ENCODE assay signal across 8 mouse cellular contexts in the genomic region with DNA sequence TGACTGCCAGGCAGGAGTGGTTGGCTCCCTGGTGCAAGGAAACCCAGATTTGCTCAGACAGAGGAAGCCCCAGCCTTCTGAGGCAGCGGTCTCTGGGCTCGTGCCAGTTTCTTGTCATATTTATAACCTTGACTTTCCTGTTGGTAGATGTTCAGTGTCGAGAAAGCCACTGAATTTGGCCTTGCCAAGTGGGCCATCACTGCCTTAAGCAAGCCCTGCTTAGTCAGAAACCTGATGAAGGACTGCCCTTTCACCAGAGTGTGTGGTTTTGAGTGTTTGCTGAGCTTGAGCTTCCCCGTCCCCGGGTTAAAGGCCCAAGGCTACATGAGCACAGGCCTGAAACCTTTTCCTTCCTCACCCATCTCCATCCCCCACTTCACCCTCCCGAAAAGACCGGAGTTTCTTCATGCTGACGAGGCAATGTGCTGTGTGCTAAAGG.
DNase-seq lines count a peak whose midpoint lies in the region; ATAC-seq and TF ChIP-seq lines count a peak whose summit lies in the region.

No protein-coding gene starts in this region.

- no peaks in the 10 kb centered on the region for H3K79me2 ChIP-seq in CH12.LX (replicated peaks; ENCODE audit: control insufficient read depth, extremely low read depth, insufficient read depth, poor library complexity, severe bottlenecking)
- no peaks in the 10 kb centered on the region for H3K79me2 ChIP-seq in macrophage (ENCODE audit: inconsistent target)

- 5% methylated on average over 8 of the region's 8 CpGs for WGBS in macrophage (ENCODE audit: missing documents)
- 88% methylated on average over 8 of the region's 8 CpGs for WGBS in midbrain, embryonic 16.5 days

- peaks cover 5 to 24% of the 10 kb centered on the region in 2 experiments; a peak in 3 of 4 replicates for H3K4me1 ChIP-seq in CH12.LX (ENCODE audit: control insufficient read depth in 1 of 2, insufficient read depth in 2 of 2)
- H3K4me1 ChIP-seq in midbrain, embryonic 16.5 days (ENCODE audit: control insufficient read depth, insufficient read depth, low read length): no peaks in the 10 kb centered on the region

- ATAC-seq in midbrain, embryonic 16.5 days: no peak

- in situ Hi-C loops in CH12.LX (cut with MboI; ENCODE audit: low pct_ligation_motif_present, low pct_unique_long_range_greater_than_20kb, low sequenced_read_pairs): no loop called here

- no peak for TF ChIP-seq CTCF in CH12.LX (conservative IDR thresholded peaks at IDR 0.05 in 1 of 2, IDR thresholded peaks at IDR 0.05 in 1 of 2; ENCODE audit: low read depth in 2 of 2, low read length in 2 of 2)

- dilution Hi-C loops in CH12.LX (cut with MboI; ENCODE audit: extremely low pct_ligation_motif_present, extremely low pct_unique_long_range_greater_than_20kb, low sequenced_read_pairs): no loop called here

- no peak overlapping the region for H3K9ac ChIP-seq in CH12.LX (ENCODE audit: insufficient read depth, low read depth)
- no peak overlapping the region for H3K9ac ChIP-seq in midbrain, embryonic 16.5 days (ENCODE audit: low read depth, low read length)

- H3K27me3 ChIP-seq in CH12.LX (replicated peaks): no peaks in the 10 kb centered on the region
- no peaks in the 10 kb centered on the region for H3K27me3 ChIP-seq in midbrain, embryonic 16.5 days (ENCODE audit: control insufficient read depth, insufficient read depth, low read depth, low read length)

- H3K9me3 ChIP-seq in CH12.LX (replicated peaks; ENCODE audit: low read length): no peaks in the 10 kb centered on the region
- H3K9me3 ChIP-seq in midbrain, embryonic 16.5 days (replicated peaks; ENCODE audit: control insufficient read depth, low read length, poor library complexity, severe bottlenecking): no peaks in the 10 kb centered on the region

- H3K36me3 ChIP-seq in CH12.LX (replicated peaks in 1 of 2; ENCODE audit: control insufficient read depth in 1 of 2, insufficient read depth in 1 of 2, low read length in 1 of 2) (peaks cover 23 to 75% of the 10 kb centered on the region in 2 experiments), macrophage (ENCODE audit: inconsistent target) (peaks cover 8% of the 10 kb centered on the region; the same call in 1 of the 2 replicates)
- no peaks in the 10 kb centered on the region for H3K36me3 ChIP-seq in midbrain, embryonic 16.5 days (ENCODE audit: control insufficient read depth, insufficient read depth, low read length)

- no peak for TF ChIP-seq POLR2A in CH12.LX (IDR thresholded peaks at IDR 0.05; ENCODE audit: low read depth, low read length)

- H3K27ac ChIP-seq in CH12.LX (ENCODE audit: insufficient read depth, low read depth): no peak overlapping the region
- peak overlapping the region; percentile 19 for H3K27ac ChIP-seq in macrophage
- H3K27ac ChIP-seq in midbrain, embryonic 16.5 days (ENCODE audit: low read length): no peak overlapping the region

- peak; percentile 12 for DNase-seq in CH12.LX (ENCODE audit: extremely low read depth)
- DNase-seq in adrenal gland, postnatal 25 days: peak; percentile 87
- DNase-seq in kidney, adult 8-10 months: peak; percentile 63 to 70
- no peak for DNase-seq in yolk sac, embryonic 10.5 days (ENCODE audit: low spot score)
- DNase-seq in right cerebral cortex, adult 18-20 months: no peak
- DNase-seq in right cerebral cortex, postnatal 14 days: no peak

- H3K4me3 ChIP-seq in CH12.LX (replicated peaks in 1 of 3; ENCODE audit: low read depth in 2 of 3, low read length in 2 of 3, poor library complexity in 1 of 3) (no peak overlapping the region), macrophage (ENCODE audit: inconsistent target) (no peak overlapping the region)
- no peak overlapping the region for H3K4me3 ChIP-seq in midbrain, embryonic 16.5 days (ENCODE audit: low read depth, low read length)

- no peak for TF ChIP-seq EP300 in CH12.LX (IDR thresholded peaks at IDR 0.05; ENCODE audit: low read length)

- no peak overlapping the region for H3K4me2 ChIP-seq in CH12.LX (ENCODE audit: insufficient read depth, low read depth, poor library complexity, severe bottlenecking)
- no peak overlapping the region for H3K4me2 ChIP-seq in midbrain, embryonic 16.5 days (ENCODE audit: low read length)

- TF ChIP-seq RAD21 in CH12.LX (IDR thresholded peaks at IDR 0.05; ENCODE audit: low read depth, low read length): no peak

TF ChIP-seq in CH12.LX, 34 proteins besides CTCF, POLR2A, EP300 and RAD21:
- TF ChIP-seq MAFK (IDR thresholded peaks at IDR 0.05; ENCODE audit: insufficient replicate concordance, low read length) (0 out of 2 replicates have a peak, but pooled peaks have one; percentile 24), JUND (conservative IDR thresholded peaks at IDR 0.05; ENCODE audit: low read depth, low read length) (no peak), ELF1 (IDR thresholded peaks at IDR 0.05; ENCODE audit: low read depth, low read length) (no peak), IRF4 (IDR thresholded peaks at IDR 0.05; ENCODE audit: low read depth, low read length) (0 out of 2 replicates have a peak, but pooled peaks have one; percentile 12), JUN (IDR thresholded peaks at IDR 0.05; ENCODE audit: insufficient read depth, low read depth, low read length) (no peak)

Comparison
In these comparisons a context has a peak if more than half of its experiments do, and no peak if none do; other contexts are left out.
1. DNase-seq: peak in CH12.LX (single experiment), adrenal gland, postnatal 25 days (single experiment) and kidney, adult 8-10 months (2 of 2); none in yolk sac, embryonic 10.5 days (single experiment), right cerebral cortex, adult 18-20 months (single experiment) and right cerebral cortex, postnatal 14 days (single experiment).